Mouse (Mus musculus) MEL (cell line): ENCODE results near the gene Acyp1.

ENCODE experiments used
- CHD1 ChIP-seq: IDR thresholded peaks from 2 replicates; pipeline ENCODE4 v1.6.1; 2012; ENCODE audit warnings: low read depth, mild to moderate bottlenecking, inconsistent platforms, low read length, improper control_type of control experiment
- POLR2A ChIP-seq, 2 experiments: IDR thresholded peaks; 2 replicates each; pipeline ENCODE4 v1.6.1; 2011 to 2012; ENCODE audit warnings: low read length in 2 of 2, mild to moderate bottlenecking in 2 of 2, control low read depth in 1 of 2, improper control_type of control experiment in 1 of 2, low read depth in 1 of 2, moderate library complexity in 1 of 2; ENCODE audit not compliant: control insufficient read depth in 1 of 2, insufficient read depth in 1 of 2, poor library complexity in 1 of 2
- ZC3H11A ChIP-seq: IDR thresholded peaks from 2 replicates; pipeline ENCODE4 v1.6.1; 2012; ENCODE audit warnings: low read depth, mild to moderate bottlenecking, inconsistent platforms, low read length, improper control_type of control experiment
- ZKSCAN1 ChIP-seq: IDR thresholded peaks from 2 replicates; pipeline ENCODE4 v1.6.1; 2012; ENCODE audit warnings: low read depth, mild to moderate bottlenecking, inconsistent platforms, low read length, improper control_type of control experiment, moderate library complexity

GRCm38 (mm10) chr12:85292288-85292687 is 4.0 kb upstream of the Acyp1 start:
- TF ChIP-seq POLR2A (IDR thresholded peaks at IDR 0.05; ENCODE audit: control insufficient read depth in 1 of 2, insufficient read depth in 1 of 2, low read depth in 1 of 2, low read length in 2 of 2, poor library complexity in 1 of 2) (no peak), ZKSCAN1 (no peak), CHD1 (no peak), ZC3H11A (no peak)
